8 mouse cellular contexts compared by ENCODE assay signal in genomic region chr14:75284193-75284915, GRCm38 (mm10). TPM values are rescaled to one million over a fixed set of nuclear protein-coding genes. Genes with fewer than 3 reads are reported as not detected.
DNase-seq lines count a peak whose midpoint lies in the region; ATAC-seq and TF ChIP-seq lines count a peak whose summit lies in the region.

TSS of gene Zc3h13 (plus strand) at chr14:75284373.

- H3K4me1 ChIP-seq in embryonic facial prominence, embryonic 14.5 days (ENCODE audit: control insufficient read depth, insufficient read depth, low read length), result peaks cover 11% of the 10 kb centered on the region
- peaks cover 3% of the 10 kb centered on the region; the same call in 1 of the 2 replicates for H3K4me1 ChIP-seq in heart, adult 2 months (ENCODE audit: control insufficient read depth, insufficient read depth, low read length)
- peaks cover 14% of the 10 kb centered on the region for H3K4me1 ChIP-seq in limb, embryonic 13.5 days
- peaks cover 17% of the 10 kb centered on the region for H3K4me1 ChIP-seq in midbrain, embryonic 16.5 days (ENCODE audit: control insufficient read depth, insufficient read depth, low read length)

- peak; percentile 98 for TF ChIP-seq POLR2A in heart, adult 2 months (IDR thresholded peaks at IDR 0.05; ENCODE audit: insufficient read depth, low read depth, low read length)

- intact Hi-C loops in heart, adult 2 months (cut with DNase I), result no loop called here

- peak within 1 kb of the TSS; percentile 78 for H3K4me2 ChIP-seq in embryonic facial prominence, embryonic 14.5 days (ENCODE audit: low read depth, low read length)
- H3K4me2 ChIP-seq in limb, embryonic 13.5 days (replicated peaks), result peak within 1 kb of the TSS; percentile 88
- H3K4me2 ChIP-seq in midbrain, embryonic 16.5 days (ENCODE audit: low read length), result peak within 1 kb of the TSS; percentile 89

- H3K9me3 ChIP-seq in embryonic facial prominence, embryonic 14.5 days (ENCODE audit: control insufficient read depth, low read length), result no peaks in the 10 kb centered on the region
- no peaks in the 10 kb centered on the region for H3K9me3 ChIP-seq in limb, embryonic 13.5 days
- no peaks in the 10 kb centered on the region for H3K9me3 ChIP-seq in midbrain, embryonic 16.5 days (replicated peaks; ENCODE audit: control insufficient read depth, low read length, poor library complexity, severe bottlenecking)

- H3K27me3 ChIP-seq in embryonic facial prominence, embryonic 14.5 days (replicated peaks; ENCODE audit: control insufficient read depth, insufficient read depth, low read length), result no peaks in the 10 kb centered on the region
- no peaks in the 10 kb centered on the region for H3K27me3 ChIP-seq in heart, adult 2 months (ENCODE audit: control insufficient read depth, insufficient read depth, low read length)
- peaks cover 7% of the 10 kb centered on the region for H3K27me3 ChIP-seq in limb, embryonic 13.5 days
- H3K27me3 ChIP-seq in midbrain, embryonic 16.5 days (ENCODE audit: control insufficient read depth, insufficient read depth, low read depth, low read length), result no peaks in the 10 kb centered on the region

- peak; percentile 48; the same call in 1 of the 2 replicates for TF ChIP-seq EP300 in heart, adult 2 months (IDR thresholded peaks at IDR 0.05; ENCODE audit: insufficient read depth, low read depth, low read length)

- peak within 1 kb of the TSS; percentile 86 for H3K27ac ChIP-seq in embryonic facial prominence, embryonic 14.5 days (replicated peaks; ENCODE audit: low read depth, low read length)
- H3K27ac ChIP-seq in heart, adult 2 months, result peak within 1 kb of the TSS; percentile 82
- peak within 1 kb of the TSS; percentile 39; the same call in 1 of the 2 replicates for H3K27ac ChIP-seq in limb, embryonic 13.5 days
- peak within 1 kb of the TSS; percentile 81 for H3K27ac ChIP-seq in midbrain, embryonic 16.5 days (ENCODE audit: low read length)

- ATAC-seq in embryonic facial prominence, embryonic 14.5 days (ENCODE audit: low read depth), result peak; percentile 99
- ATAC-seq in limb, embryonic 13.5 days (ENCODE audit: low FRiP score, low read depth), result peak; percentile 99
- ATAC-seq in midbrain, embryonic 16.5 days, result peak; percentile 98

- H3K79me2 ChIP-seq in heart, adult 2 months (replicated peaks; ENCODE audit: control insufficient read depth, insufficient read depth, low read length), result peaks cover 4% of the 10 kb centered on the region

- no peak for TF ChIP-seq CTCF in heart, adult 2 months (IDR thresholded peaks at IDR 0.05)

- H3K4me3 ChIP-seq in embryonic facial prominence, embryonic 14.5 days (ENCODE audit: low read depth, low read length), result peak within 1 kb of the TSS; percentile 99
- peak within 1 kb of the TSS; percentile 90 for H3K4me3 ChIP-seq in heart, adult 2 months
- H3K4me3 ChIP-seq in limb, embryonic 13.5 days, result peak within 1 kb of the TSS; percentile 68
- H3K4me3 ChIP-seq in midbrain, embryonic 16.5 days (ENCODE audit: low read depth, low read length), result peak within 1 kb of the TSS; percentile 78

- WGBS in embryonic facial prominence, embryonic 14.5 days, result under 1% methylated on average over 53 of the region's 61 CpGs
- WGBS in heart, adult 2 months, result under 1% methylated on average over 61 of the region's 61 CpGs
- WGBS in limb, embryonic 13.5 days, result under 1% methylated on average over 61 of the region's 61 CpGs
- WGBS in midbrain, embryonic 16.5 days, result 0% methylated on average over 61 of the region's 61 CpGs

- DNase-seq in 3T3-L1 (ENCODE audit: low read depth, low spot score), result peak; percentile 91
- peak; percentile 94 to 97 for DNase-seq in adrenal gland, postnatal 4 days (ENCODE audit: low spot score in 2 of 2)
- peak; percentile 94 for DNase-seq in embryonic facial prominence, embryonic 14.5 days (ENCODE audit: low spot score)
- DNase-seq in heart, adult 2 months, result peak; percentile 95 to 99
- peak; percentile 90 to 93 for DNase-seq in kidney, adult 8-10 months
- peak; percentile 97 to 98 for DNase-seq in spleen, postnatal 10 days (ENCODE audit: low spot score in 2 of 2)

- no peaks in the 10 kb centered on the region for H3K36me3 ChIP-seq in embryonic facial prominence, embryonic 14.5 days (ENCODE audit: control insufficient read depth, insufficient read depth, low read length)
- H3K36me3 ChIP-seq in heart, adult 2 months (ENCODE audit: control insufficient read depth, insufficient read depth, low read length), result peaks cover 3% of the 10 kb centered on the region
- H3K36me3 ChIP-seq in limb, embryonic 13.5 days, result no peaks in the 10 kb centered on the region
- no peaks in the 10 kb centered on the region for H3K36me3 ChIP-seq in midbrain, embryonic 16.5 days (ENCODE audit: control insufficient read depth, insufficient read depth, low read length)

- peak within 1 kb of the TSS; percentile 96 for H3K9ac ChIP-seq in embryonic facial prominence, embryonic 14.5 days (ENCODE audit: low read depth, low read length)
- H3K9ac ChIP-seq in heart, adult 2 months (ENCODE audit: low read depth, low read length), result peak within 1 kb of the TSS; percentile 75
- peak within 1 kb of the TSS; percentile 89 for H3K9ac ChIP-seq in limb, embryonic 13.5 days
- peak within 1 kb of the TSS; percentile 87 for H3K9ac ChIP-seq in midbrain, embryonic 16.5 days (ENCODE audit: low read depth, low read length)

RNA-seq across cellular contexts. Expression of gene Zc3h13, which starts in this region (rescaled TPM):
- 10 to 100 TPM; 39.2 to 39.8 TPM for total RNA-seq in adrenal gland, postnatal 4 days (2021)
- polyA plus RNA-seq in embryonic facial prominence, embryonic 14.5 days (2014; fragmentation: Nextera tagmentation; extraction: Ambion mirVana), result 26.5 and 29.1 TPM in 2 replicates
- 10 to 100 TPM; 24.9 to 26.2 TPM for total RNA-seq in heart, adult 2 months (2021)
- polyA plus RNA-seq in heart, adult 2 months (2012; rRNA removed), result 5.2 and 5.5 TPM in 2 replicates
- polyA plus RNA-seq in limb, embryonic 13.5 days (2015; fragmentation: Nextera tagmentation; extraction: Ambion mirVana), result 36.7 and 41.7 TPM in 2 replicates
- polyA plus RNA-seq in midbrain, embryonic 16.5 days (2015; fragmentation: Nextera tagmentation; extraction: Ambion mirVana), result 40.7 and 42.4 TPM in 2 replicates

Comparison
In these comparisons a context has a peak if more than half of its experiments do, and no peak if none do; other contexts are left out.
1. Peak in every context shown above with its lines: DNase-seq, ATAC-seq, H3K4me3 ChIP-seq and H3K27ac ChIP-seq.